Mouse (Mus musculus) left cerebral cortex, postnatal 36 days (tissue): ENCODE data around the gene Mtmr3. TPM values are rescaled to one million over a fixed set of nuclear protein-coding genes. Genes with fewer than 3 reads are reported as not detected.
"Not testable (repeated sequence)": the region's sequence is repeated elsewhere in the genome, so short reads cannot be mapped to it uniquely, and the experiment has no call there.

Experiments used
- DNase-seq, 2 experiments: peaks; one replicate each; pipeline ENCODE4 v3.0.0; 2021 to 2022; ENCODE audit warnings: low spot score in 2 of 2, mixed read lengths in 1 of 2
- intact Hi-C: fragments of 180-260 bp; cut with DNase I; formaldehyde crosslinking; loops from one replicate; pipeline ENCODE4 v1.15.1; 2025
- total RNA-seq, 2 experiments: library from RNA; stranded (reverse); gene quantifications; 2 replicates each; pipeline ENCODE4 v1.2.3; 2021

Mtmr3 gene
- total RNA-seq, 2 experiments from 2014 or later = 69.0 to 73.5 TPM

DNA sequence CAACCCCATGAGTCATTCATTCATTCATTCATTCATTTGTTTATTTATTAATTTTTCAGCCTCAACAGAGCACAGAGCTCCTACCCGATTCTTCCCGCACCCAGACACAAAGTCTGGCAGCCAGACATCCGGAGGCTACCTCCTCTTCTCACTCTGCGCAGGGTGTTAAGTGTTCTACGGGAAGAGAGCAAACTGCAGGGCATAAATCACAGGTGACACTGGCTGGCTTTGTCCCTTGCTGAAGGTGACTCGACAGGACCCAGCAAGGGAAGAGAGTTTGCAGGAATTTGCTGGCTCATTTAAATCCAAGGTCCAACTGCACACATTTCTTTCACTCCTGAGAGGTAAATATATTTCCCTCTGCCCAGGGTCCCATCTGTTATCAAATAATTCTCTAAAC lies 9.8 kb upstream of the Mtmr3 start:
- intact Hi-C loops = no loop called here
- DNase-seq = no peak

DNA sequence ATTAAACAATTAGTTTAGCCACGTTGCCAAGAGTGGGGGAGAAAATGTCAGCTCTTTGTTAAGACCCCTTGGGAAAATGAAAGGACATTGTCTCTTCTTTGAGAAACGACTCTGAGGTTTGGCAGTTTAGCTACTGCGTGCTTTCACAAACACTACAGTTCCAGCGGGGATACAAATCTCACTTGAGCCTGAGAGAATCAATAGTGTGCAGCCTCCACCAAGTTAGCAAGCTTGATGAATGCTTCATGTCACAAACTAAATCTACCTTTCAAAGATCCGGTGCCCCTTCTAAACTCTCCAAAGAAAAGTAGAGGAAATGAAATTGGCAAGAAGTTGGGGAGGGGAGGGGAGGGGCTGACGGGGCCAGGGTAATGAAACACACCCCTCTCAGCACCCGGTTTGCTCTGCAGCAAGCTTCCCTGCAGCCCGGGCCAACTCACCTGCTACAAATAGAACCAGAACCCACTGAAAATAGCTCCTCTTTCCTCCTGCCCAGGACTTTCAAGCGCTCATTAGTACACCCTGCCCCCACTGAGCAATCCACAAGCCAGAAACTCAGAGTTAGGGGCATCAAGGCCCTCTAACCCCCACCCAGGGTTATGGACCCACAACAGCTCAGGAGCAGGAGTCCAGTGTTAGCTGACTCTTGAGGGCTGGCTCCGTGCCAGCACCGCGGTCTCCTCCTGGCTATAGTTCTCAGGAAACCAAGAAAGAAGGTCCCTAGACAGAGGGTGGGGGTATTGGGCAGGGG lies 8.2 kb upstream of the Mtmr3 start:
- intact Hi-C loops = no loop called here
- DNase-seq = no peak

DNA sequence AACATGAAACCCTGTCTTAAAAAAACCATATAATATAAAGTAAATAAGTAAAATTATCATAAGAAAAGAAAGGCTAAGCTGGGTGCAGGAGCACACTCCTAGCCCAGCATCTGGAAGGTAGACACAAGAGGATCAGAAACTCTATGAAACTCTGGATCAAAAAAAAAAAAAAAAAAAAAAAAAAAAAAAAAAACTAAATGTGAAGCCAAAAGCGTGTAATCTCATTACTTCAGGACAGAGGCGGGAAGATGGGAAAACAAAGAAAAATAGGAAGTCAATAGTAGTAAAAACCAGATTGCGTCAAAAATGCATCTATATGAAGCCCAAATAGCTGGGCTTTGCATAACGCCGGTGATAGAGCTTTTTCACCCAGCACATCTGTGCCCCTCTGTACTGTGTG lies 7.2 kb upstream of the Mtmr3 start:
- intact Hi-C loops = no loop called here
- DNase-seq = no peak

DNA sequence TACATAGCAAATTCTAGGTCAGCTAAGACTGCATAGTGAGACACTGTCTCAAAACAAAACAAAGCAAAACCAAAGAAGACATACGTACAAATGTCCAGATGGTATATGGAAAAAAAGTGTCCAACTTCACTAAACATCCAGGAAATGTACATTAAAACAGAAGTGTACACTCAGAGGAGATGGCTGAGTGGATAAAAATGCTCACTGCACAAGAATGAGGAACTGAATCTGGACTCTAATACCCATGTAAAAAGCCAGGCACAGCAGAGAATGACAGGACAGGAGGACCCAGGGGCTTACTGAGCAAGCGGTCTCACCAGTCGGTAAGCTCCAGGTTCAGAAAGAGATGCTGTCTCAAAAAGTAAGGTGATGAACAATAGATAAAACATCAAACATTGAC lies 5.3 kb upstream of the Mtmr3 start:
- DNase-seq = no peak
- intact Hi-C loops = no loop called here

DNA sequence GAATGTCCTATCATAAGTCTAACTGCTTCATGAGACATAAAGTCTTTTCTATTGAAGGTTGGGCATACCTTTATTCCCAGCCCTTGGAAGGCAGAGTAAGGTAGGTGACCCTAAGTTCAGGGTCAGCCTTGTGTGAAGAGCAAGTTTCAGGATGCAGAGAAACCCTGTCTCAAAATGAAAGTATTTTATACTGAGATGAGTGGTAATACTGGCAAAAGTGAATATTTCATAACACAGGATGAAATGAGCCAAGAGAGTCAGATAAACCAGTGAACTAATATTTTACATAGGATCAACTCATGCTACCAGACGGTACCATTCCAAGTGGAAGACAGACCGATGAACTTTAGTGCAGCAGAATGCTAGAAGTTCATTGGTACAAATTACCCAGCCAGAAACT lies 3.7 kb upstream of the Mtmr3 start:
- no peak for DNase-seq
- intact Hi-C loops = no loop called here

DNA sequence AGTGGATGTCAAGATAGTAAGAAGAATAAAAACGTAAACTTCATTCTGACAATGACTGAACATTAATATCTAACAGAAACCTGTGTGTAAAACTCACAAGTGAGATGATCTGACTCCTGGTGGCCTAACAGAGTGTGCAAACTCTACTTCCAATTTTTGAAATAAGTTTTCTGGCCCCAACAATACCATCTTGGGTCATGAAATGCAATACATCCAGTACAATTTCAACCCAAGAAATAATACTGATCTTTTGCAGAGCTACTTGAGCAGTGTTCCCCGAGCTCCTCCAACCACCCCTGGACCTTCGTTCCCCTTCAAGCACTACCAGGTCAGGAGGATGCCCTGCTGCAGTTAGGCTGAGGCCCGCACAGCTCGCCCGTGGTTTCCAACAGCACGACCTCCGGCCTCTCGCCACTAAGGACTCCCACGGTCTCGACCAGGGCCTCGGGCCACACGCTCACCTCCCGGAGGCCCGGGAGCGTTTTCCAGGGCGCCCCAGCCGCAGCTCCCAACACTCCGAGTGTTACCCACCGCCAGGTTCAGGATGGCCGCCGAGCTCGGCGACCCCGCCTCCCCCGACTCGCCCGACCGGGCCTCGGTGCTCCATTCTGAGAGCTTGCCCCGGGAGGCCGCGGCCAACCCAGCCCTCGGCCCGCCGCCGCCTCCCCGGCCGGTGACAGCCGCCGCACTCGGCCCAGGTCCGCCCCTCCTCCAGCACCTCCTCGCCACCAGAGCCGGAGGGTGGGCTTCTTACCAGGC lies 635 bp downstream of the Mtmr3 start:
- intact Hi-C loops = loop anchor here (5.0 kb wide), 1 partner anchor 47 kb away; no protein-coding TSS in a partner anchor
- DNase-seq = no peak

DNA sequence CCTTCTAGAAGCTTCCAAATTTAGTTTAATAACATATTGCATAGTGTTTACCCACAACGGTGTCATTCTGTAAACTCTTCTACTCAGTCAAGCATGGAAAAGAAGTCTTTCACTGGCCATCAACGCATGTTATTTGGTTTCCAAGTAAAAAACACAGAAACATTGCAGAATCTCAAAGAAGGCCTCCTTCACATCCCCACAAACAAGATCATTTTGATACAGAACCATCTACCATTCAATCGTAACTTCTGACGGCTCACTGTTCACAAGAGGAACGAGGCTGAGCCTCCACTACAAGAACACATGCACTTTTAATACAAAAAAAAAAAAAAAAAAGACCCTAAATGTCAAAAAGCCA lies 1.2 kb downstream of the Mtmr3 start:
- intact Hi-C loops = loop anchor here (5.0 kb wide), 1 partner anchor 46 kb away; no protein-coding TSS in a partner anchor
- DNase-seq = no peak

DNA sequence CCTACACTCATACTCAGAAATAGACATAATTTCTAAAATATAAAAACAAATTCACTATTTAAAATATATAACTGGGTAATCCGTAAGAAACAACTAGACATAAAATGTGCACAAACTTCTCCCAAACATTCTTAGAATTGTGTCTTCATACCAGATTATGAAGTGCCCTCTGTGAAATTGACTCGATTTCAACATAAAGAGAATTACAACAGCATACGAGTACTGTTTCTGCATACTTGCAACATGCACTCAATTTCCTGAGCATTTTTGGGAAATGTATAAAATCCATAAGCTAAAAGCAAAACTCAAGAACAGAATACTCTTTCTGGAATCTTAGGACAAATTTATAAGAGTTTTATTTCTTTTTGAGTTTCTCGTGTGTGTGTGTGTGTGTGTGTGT lies 2.9 kb downstream of the Mtmr3 start:
- intact Hi-C loops = loop anchor here (5.0 kb wide), 1 partner anchor 45 kb away; no protein-coding TSS in a partner anchor
- DNase-seq = no peak

DNA sequence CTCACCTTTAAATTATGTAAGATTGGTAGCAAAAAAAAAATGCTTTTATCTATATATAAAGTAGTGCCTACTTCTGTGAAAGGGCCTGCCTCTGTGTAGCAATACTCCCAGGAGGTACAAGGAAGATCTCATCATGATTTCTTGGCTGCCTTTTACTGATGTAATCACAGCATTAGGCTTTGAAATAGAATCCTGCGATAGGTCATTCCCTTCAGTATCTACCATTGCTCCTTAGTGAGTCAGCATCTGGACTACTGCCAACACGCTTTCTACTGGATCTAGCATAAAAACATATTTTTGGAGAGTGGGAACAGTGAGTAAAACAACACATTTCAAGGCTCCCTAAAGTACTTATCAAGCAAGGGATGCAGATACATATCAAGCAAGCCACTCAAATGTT lies 16.0 kb downstream of the Mtmr3 start:
- intact Hi-C loops = no loop called here

DNA sequence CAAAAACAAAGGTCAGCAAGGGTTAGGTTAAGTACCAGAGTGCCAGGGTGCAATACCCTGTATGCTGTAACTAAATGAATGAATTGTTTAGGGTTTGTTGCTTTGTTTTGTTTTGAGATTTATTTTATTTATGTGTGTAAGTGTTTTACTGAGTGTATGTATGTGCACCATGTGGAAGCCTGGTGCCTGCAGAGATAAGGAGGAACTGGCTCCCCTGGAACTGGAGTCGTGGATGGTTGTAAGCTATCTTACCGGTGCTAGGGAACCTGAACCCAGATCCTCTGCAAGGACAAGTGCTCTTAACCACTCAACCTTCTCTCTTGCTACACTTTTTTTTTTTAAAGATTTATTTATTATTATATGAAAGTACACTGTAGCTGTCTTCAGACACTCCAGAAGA lies 17.6 kb downstream of the Mtmr3 start:
- DNase-seq = no peak
- intact Hi-C loops = no loop called here

More for the DNA sequence above, 16.0 kb downstream of the Mtmr3 start:
- peak; percentile 21 to 32 for DNase-seq

DNA sequence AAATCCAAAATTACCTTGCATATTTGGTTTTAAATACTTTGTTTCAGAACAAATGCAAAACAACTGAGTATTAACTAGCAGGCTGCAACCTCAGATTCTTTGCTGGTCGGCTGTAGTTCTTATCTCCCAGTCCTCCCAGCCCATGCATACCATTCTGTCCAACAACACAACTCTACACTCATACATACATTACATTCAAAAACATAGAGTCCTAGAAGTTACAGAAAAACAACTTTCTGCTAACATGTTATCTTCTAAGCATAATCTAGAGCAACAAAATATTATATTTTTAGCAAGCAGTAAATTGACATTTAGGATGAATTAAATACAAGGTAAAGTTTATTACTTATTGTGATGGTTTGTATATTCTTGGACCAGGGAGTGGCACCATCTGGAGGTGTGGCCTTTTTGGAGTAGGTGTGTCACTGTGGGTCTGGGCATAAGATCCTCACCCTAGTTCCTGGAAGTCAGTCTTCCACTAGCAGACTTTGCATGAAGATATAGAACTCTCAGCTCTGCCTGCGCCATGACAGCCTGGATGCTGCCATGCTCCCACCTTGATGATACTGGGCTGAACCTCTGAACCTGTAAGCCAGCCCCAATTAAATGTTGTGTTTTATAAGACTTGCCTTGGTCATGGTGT lies 18.5 kb downstream of the Mtmr3 start:
- DNase-seq, intact Hi-C loops: not testable (repeated sequence)

DNA sequence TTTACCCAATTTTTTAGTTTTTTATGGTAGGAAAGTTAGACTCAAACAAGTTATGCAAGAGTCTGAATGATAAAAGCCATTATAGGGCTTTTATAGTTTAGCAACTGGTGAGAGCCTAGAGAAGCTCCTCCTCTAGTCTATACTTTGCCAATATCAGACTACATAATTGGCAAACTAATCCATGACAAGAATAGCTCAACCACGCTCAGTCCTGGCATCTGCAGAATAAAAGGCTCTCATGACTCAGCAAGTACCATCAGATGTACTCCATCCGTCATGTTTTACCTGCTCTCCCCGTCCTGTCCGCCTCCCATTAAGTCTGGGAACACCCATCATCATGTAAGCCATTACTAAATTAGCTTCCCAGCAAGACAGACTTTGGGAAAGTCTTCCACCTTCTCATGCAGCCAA lies 23.2 kb downstream of the Mtmr3 start:
- intact Hi-C loops = no loop called here
- DNase-seq = peak; percentile 11 to 22

DNA sequence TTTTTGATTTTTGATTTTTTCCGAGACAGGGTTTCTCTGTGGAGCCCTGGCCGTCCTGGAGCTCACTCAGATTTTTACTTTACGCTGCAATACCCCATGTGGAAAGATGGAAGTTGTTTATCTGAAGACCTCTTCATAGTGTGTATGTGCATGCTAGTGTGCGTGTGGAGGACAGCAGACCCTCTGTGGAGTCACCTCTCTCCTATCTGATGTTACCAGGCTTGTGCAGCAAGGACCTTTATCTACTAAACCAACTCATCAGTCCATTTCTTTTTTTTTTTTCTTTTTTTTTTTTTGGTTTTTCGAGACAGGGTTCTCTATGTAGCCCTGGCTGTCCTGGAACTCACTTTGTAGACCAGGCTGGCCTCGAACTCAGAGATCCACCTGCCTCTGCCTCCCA lies 28.3 kb downstream of the Mtmr3 start:
- DNase-seq = no peak
- intact Hi-C loops = no loop called here

DNA sequence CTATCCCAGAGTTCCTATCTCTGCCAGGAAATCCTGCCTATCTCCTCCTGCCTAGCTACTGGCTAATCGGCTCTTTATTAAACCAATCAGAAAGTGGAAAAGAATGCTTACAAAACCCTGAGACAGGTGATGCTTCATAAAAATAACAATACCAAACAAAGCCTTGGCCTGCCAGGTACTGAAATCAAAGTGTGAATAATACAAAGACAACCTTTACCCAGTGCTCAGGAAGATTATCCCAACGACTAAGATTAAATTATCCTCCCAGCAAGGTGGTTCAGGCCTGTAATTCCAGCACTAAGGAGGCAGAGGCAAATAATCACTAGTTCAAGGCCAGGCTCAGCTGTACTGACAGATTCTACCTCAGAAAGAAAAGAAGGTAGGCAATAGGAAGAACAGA lies 29.1 kb downstream of the Mtmr3 start:
- intact Hi-C loops = no loop called here
- no peak for DNase-seq

DNA sequence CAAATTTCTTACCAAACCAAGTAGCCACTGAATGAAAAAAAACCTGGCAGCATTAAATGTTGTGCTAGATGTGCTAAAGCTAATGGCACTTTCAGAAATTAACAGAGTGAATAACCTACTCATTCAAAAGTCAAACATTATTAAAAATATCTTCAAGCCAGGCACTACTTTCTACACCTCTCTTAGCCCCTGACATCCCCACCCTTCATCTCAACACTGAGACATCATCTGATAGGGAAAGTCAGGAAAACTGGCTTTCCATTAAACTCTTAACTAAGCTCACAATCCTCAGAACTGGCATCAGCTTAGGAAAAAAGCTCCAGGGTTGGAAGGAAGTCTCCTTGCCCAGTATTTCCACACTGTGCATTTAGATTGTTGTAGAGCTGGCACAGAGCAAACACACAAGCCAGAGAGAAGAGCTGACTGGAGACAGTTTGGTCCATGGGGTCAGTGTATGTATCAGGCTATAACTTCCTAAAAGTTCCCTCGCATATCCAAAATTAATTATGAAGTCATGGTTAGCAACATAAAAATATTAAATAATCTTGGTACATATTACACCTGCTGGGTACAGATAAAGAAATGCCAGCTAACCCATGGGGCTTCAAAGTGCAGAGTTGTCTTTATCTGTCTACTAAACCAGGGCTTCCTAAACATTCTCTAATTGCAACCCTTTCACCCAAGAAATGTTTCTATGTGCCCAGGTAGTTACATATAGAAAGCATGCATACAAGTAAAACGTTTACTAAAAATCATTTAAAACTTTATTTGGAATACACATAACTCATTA lies 41.2 kb downstream of the Mtmr3 start:
- intact Hi-C loops = no loop called here
- DNase-seq = no peak

DNA sequence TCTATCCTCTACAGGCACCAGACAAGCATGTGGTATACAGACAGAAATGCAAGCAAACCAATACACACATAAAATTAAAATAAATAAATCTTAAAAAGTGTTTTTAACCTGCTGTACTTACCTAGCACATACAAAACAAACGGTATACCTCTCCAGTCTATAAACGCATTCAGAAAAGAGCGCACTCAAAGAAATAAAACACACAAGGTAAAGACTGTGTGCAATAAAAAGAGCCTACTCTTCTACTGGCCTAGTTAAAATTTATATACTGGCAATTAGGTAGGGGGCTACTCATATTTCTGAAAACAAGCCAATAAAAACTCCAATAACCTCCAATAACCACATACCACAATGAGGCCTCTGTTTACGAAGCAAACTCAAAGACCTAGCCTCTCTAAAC lies 47.1 kb downstream of the Mtmr3 start:
- intact Hi-C loops = loop anchor here (5.0 kb wide), 1 partner anchor 45 kb away; the partner anchor contains the start of gene Mtmr3
- DNase-seq = no peak

DNA sequence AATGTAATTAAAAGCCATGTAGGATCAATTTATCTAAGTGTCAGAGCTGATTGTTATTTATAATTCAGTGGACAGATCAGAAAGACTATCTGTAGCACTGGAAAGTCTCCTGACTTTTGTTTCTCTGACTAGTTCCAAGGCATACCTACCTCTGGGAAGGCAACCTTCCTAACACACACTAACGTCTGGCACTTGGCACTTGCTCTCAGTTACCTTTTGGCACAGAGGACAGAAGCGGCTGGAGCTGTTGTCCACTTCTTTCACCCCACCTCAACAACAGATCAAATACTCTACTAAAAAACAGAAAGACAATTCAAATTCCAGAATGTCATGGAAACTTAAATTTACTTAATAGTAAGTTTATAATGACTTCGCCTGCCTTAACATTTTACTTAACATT lies 48.7 kb downstream of the Mtmr3 start:
- intact Hi-C loops = loop anchor here (5.0 kb wide), 1 partner anchor 46 kb away; the partner anchor contains the start of gene Mtmr3

DNA sequence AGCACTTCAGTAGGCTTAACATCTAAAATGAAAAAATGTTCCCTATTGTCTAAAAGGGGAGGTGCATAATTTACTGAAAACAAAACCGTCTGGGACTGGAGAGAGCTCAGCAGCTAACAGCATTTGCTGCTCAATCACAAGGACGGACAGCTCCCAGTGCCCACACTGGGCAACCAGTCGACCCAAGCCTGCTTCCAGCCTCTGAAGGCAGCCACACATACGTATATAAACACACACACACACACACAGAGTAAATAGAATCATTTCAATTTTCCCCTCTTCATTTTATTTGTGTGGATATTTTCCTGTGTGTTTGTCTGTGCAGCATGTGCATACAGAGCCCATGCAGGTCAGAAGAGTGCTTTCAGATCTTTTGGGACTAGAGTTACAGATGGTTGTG lies 49.3 kb downstream of the Mtmr3 start:
- DNase-seq = no peak
- intact Hi-C loops = loop anchor here (5.0 kb wide), 1 partner anchor 47 kb away; the partner anchor contains the start of gene Mtmr3

More for the DNA sequence above, 48.7 kb downstream of the Mtmr3 start:
- no peak for DNase-seq

DNA sequence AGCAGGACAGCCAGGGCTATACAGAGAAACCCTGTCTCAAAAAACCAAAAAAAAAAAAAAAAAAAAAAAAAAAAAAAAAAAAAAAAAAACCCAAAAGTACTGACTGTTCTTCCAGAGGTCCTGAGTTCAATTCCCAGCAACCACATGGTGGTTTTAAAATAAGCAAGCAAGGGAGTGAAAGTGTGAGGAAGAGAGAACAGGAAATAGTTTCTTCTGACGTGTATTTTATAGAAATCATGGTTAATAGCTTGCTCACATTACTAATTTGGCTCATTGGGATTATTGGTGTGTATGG lies 50.1 kb downstream of the Mtmr3 start:
- intact Hi-C loops, DNase-seq: not testable (repeated sequence)
